Mouse (Mus musculus) induced T-regulatory cell, adult 2 months (primary cell): ENCODE measurements around the gene Grin2c.

Experiments used
- DNase-seq: peaks from one replicate; pipeline ENCODE4 v3.0.0-alpha.2; 2012; ENCODE audit warnings: low read depth

Grin2c gene

DNA sequence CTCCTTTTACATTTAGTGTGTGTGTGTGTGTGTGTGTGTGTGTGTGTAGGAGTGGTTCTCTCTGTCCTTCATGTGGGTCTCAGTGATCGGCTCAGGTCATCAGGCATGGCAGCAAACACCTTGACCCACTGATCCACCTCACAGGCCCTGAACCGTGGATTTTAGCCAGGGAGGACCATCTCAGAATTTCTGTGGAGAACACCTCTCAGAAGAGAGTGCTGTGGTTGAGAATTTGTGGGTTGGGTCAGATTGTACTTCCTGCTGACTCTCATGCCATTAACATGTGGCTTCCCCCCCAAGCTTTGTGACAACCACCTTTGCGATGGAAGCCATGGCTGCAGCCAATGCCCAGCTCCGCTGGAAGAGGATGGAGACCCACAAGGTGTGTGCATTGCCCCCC is 66.5 kb downstream of the Grin2c start:
- DNase-seq, result no peak
